Mouse (Mus musculus): ENCODE data around the gene Olfr1101.

GRCm38 (mm10) chr2:86960593-86960992 is 30.4 kb downstream of the Olfr1101 start, which contains the start of gene Olfr1099:
- TF ChIP-seq CTCF (IDR thresholded peaks at IDR 0.05) (no peak), POLR2A (IDR thresholded peaks at IDR 0.05; ENCODE audit: insufficient read depth, low read depth, low read length) (no peak)
